ENCODE assay signal across 11 mouse cellular contexts in the genomic region with DNA sequence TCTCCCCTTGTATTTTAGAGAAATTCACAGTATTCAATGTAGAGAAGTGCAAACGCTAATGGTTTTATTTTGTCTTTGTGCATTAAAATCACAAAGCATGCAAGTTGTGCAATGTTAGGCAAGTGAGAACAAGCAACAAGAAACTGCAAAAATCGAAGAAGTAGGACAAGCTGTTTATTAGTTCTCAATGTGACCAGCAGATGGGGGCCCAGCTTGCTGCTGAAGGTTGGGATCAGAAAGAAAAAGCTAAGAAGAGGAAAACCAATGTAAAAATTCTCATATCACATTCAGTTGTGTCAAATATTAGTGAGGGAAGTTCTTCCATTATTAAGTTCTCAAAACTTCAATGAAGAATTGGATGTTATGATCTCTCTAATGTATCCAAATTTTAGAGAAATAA.
DNase-seq lines count a peak whose midpoint lies in the region; ATAC-seq and TF ChIP-seq lines count a peak whose summit lies in the region.
"Had no signal": no experiment of that assay in that cellular context is flagged by ENCODE, and none has a peak within 500 bp of the region (broad histone marks: within the 10 kb centered on the region; RNA-seq: fewer than 3 reads in every experiment).

No protein-coding gene starts in this region.

- no peak overlapping the region for H3K27ac ChIP-seq in kidney, adult 2 months (ENCODE audit: insufficient read depth, low read depth, low read length)
- no peak overlapping the region for H3K27ac ChIP-seq in kidney, embryonic 14.5 days (ENCODE audit: low read depth, low read length)
- H3K27ac ChIP-seq: embryonic facial prominence, embryonic 15.5 days had no signal

- TF ChIP-seq POLR2A in kidney, adult 2 months (IDR thresholded peaks at IDR 0.05; ENCODE audit: low read depth, low read length), result no peak

- DNase-seq in kidney, adult 2 months, result no peak
- DNase-seq in urinary bladder, postnatal 25 days (ENCODE audit: low spot score), result peak; percentile 7
- DNase-seq in urinary bladder, adult 2 months (ENCODE audit: low spot score), result no peak
- peak; percentile 14 for DNase-seq in embryo, embryonic 9.5 days (ENCODE audit: extremely low spot score)
- DNase-seq in telencephalon, adult 2 months (ENCODE audit: low read depth, low spot score), result peak; percentile 8
- no peak for DNase-seq in thymus, postnatal 36 days
- no peak for DNase-seq in ovary, postnatal 10 days (ENCODE audit: low spot score)
- DNase-seq: lung, adult 2 months; thymus, adult 18-20 months had no signal

- H3K9ac ChIP-seq in kidney, embryonic 14.5 days (ENCODE audit: low read depth, low read length), result no peak overlapping the region
- H3K9ac ChIP-seq: embryonic facial prominence, embryonic 15.5 days had no signal

- 60% methylated on average over 2 of the region's 2 CpGs for WGBS in kidney, adult 2 months
- 61% methylated on average over 2 of the region's 2 CpGs for WGBS in kidney, embryonic 14.5 days

- no peak for ATAC-seq in kidney, embryonic 14.5 days (ENCODE audit: low FRiP score, low TSS enrichment)

- H3K4me3 ChIP-seq in kidney, adult 2 months (ENCODE audit: insufficient read depth, low read depth, low read length), result no peak overlapping the region
- no peak overlapping the region for H3K4me3 ChIP-seq in kidney, embryonic 14.5 days (ENCODE audit: low read length)
- H3K4me3 ChIP-seq: embryonic facial prominence, embryonic 15.5 days had no signal

- 0 out of 2 replicates have a peak, but pooled peaks have one; percentile 9 for TF ChIP-seq CTCF in kidney, adult 2 months (conservative IDR thresholded peaks at IDR 0.05; ENCODE audit: insufficient read depth, insufficient read length, low read depth, low read length)

- H3K9me3 ChIP-seq in kidney, embryonic 14.5 days (ENCODE audit: control insufficient read depth, low read length), result no peaks in the 10 kb centered on the region
- H3K9me3 ChIP-seq: embryonic facial prominence, embryonic 15.5 days had no signal

- H3K4me1 ChIP-seq in kidney, adult 2 months (ENCODE audit: control insufficient read depth, insufficient read depth, low read length), result no peaks in the 10 kb centered on the region
- no peaks in the 10 kb centered on the region for H3K4me1 ChIP-seq in kidney, embryonic 14.5 days (ENCODE audit: control insufficient read depth, insufficient read depth, low read length)
- H3K4me1 ChIP-seq: embryonic facial prominence, embryonic 15.5 days had no signal

- no peaks in the 10 kb centered on the region for H3K27me3 ChIP-seq in kidney, adult 2 months (replicated peaks; ENCODE audit: control insufficient read depth, insufficient read depth, low read length)
- H3K27me3 ChIP-seq in kidney, embryonic 14.5 days (ENCODE audit: control insufficient read depth, insufficient read depth, low read length), result no peaks in the 10 kb centered on the region
- H3K27me3 ChIP-seq: embryonic facial prominence, embryonic 15.5 days had no signal

- H3K36me3 ChIP-seq in kidney, adult 2 months (ENCODE audit: control insufficient read depth, insufficient read depth, low read length), result no peaks in the 10 kb centered on the region
- no peaks in the 10 kb centered on the region for H3K36me3 ChIP-seq in kidney, embryonic 14.5 days (ENCODE audit: control insufficient read depth, insufficient read depth, low read length)
- H3K36me3 ChIP-seq: embryonic facial prominence, embryonic 15.5 days had no signal

- H3K4me2 ChIP-seq in kidney, embryonic 14.5 days (replicated peaks; ENCODE audit: low read depth, low read length), result no peak overlapping the region
- H3K4me2 ChIP-seq: embryonic facial prominence, embryonic 15.5 days had no signal

Comparison
In these comparisons a context has a peak if more than half of its experiments do, and no peak if none do; other contexts are left out.
1. DNase-seq: peak in urinary bladder, postnatal 25 days (single experiment), embryo, embryonic 9.5 days (single experiment) and telencephalon, adult 2 months (single experiment); none in kidney, adult 2 months (single experiment), urinary bladder, adult 2 months (single experiment), thymus, postnatal 36 days (0 of 2) and ovary, postnatal 10 days (single experiment).